Mouse (Mus musculus): Measurements from ENCODE around the gene Engase.

- TF ChIP-seq MYOD1 (IDR thresholded peaks at IDR 0.05; ENCODE audit: control insufficient read depth in 1 of 3, insufficient read length in 2 of 3, low read depth in 2 of 3): no peak
- no peak for TF ChIP-seq CEBPB (IDR thresholded peaks at IDR 0.05; ENCODE audit: insufficient read depth, poor library complexity, severe bottlenecking)
- TF ChIP-seq MYOG (IDR thresholded peaks at IDR 0.05; ENCODE audit: control insufficient read depth in 1 of 3, insufficient read depth in 1 of 3, insufficient read length in 2 of 3, low read depth in 2 of 3): no peak
- no peak for TF ChIP-seq POLR2A (IDR thresholded peaks at IDR 0.05; ENCODE audit: insufficient read length, low read depth)
- no peak for TF ChIP-seq TCF12 (IDR thresholded peaks at IDR 0.05; ENCODE audit: insufficient read depth, poor library complexity, severe bottlenecking)
- no peak for TF ChIP-seq SRF (IDR thresholded peaks at IDR 0.05; ENCODE audit: control insufficient read depth, insufficient read length, low read depth)
- no peak for TF ChIP-seq USF1 (IDR thresholded peaks at IDR 0.05; ENCODE audit: low read depth)
- no peak for TF ChIP-seq MAX (IDR thresholded peaks at IDR 0.05; ENCODE audit: low read depth)
- no peak for TF ChIP-seq TCF3 (IDR thresholded peaks at IDR 0.05; ENCODE audit: insufficient read length, low read depth)
- TF ChIP-seq E2F4 (IDR thresholded peaks at IDR 0.05; ENCODE audit: insufficient read depth): no peak
- no peak for TF ChIP-seq REST (IDR thresholded peaks at IDR 0.05; ENCODE audit: insufficient read depth, insufficient read length)
Observed at GRCm38 (mm10) chr11:118448385-118448784, 28.2 kb upstream of the Engase start.

All from myocyte (in vitro differentiated cells).